Mouse (Mus musculus) layer of hippocampus, adult 18-20 months (tissue): ENCODE results near the gene Bend6. TPM values are rescaled to one million over a fixed set of nuclear protein-coding genes. Genes with fewer than 3 reads are reported as not detected.

Experiments used
- DNase-seq, 2 experiments: peaks; one replicate each; pipeline ENCODE4 v3.0.0; 2022; ENCODE audit warnings: low spot score in 2 of 2
- total RNA-seq, 2 experiments: library from RNA; stranded (reverse); gene quantifications; 2 replicates each; pipeline ENCODE4 v1.2.3; 2021

Gene Bend6
- total RNA-seq, 2 experiments from 2014 or later = 74.5 to 80.9 TPM

- peak; percentile 89 to 91 for DNase-seq
Observed at GRCm38 (mm10) chr1:33813868-33814794, 93.5 kb downstream of the Bend6 start, which contains the start of gene Zfp451. Gene Zfp451, minus strand, starts transcription at chr1:33814595.

GRCm38 (mm10) chr1:33813495-33813867 is 94.1 kb downstream of the Bend6 start:
- DNase-seq = peak in 1 of 2 experiments; percentile 17

- peak in 1 of 2 experiments; percentile 71 for DNase-seq
Observed at GRCm38 (mm10) chr1:33803323-33803722, 104.3 kb downstream of the Bend6 start.

Other genes starting within 250 kb of the Bend6 start
- 1 to 10 TPM; 4.5 to 5.0 TPM for gene Prim2, start 238.0 kb downstream of the Bend6 start, total RNA-seq
- gene Rab23, start 187.9 kb downstream of the Bend6 start, total RNA-seq = 10 to 100 TPM; 29.6 to 31.3 TPM
- gene Bag2, start 150.0 kb downstream of the Bend6 start, total RNA-seq = 10 to 100 TPM in 1 of 2 experiments, 1 to 10 TPM in 1; 9.5 to 10.7 TPM
- 10 to 100 TPM; 47.2 to 55.0 TPM for gene Zfp451, start 93.2 kb downstream of the Bend6 start, total RNA-seq
- 100 to 1,000 TPM; 195 to 198 TPM for gene Dst, start 409 bp upstream of the Bend6 start, total RNA-seq